Mouse (Mus musculus) heart, adult 2 months (tissue): Measurements from ENCODE around the gene Gm10392. TPM values are rescaled to one million over a fixed set of nuclear protein-coding genes. Genes with fewer than 3 reads are reported as not detected.

ENCODE experiments used
- DNase-seq, 2 experiments: peaks; one replicate each; pipeline ENCODE4 v3.0.0; 2021
- H3K27ac ChIP-seq: fragments of 200-600 bp; 2 replicates; pipeline ENCODE4 v1.8.1; 2022
- H3K27me3 ChIP-seq: fragments of 200-500 bp; 2 replicates; pipeline ENCODE4 v1.6.1; 2012; ENCODE audit warnings: mild to moderate bottlenecking, low read length, inconsistent platforms, mixed read lengths; ENCODE audit not compliant: control insufficient read depth, insufficient read depth
- H3K36me3 ChIP-seq: fragments of 200-500 bp; 2 replicates; pipeline ENCODE4 v1.6.1; 2012; ENCODE audit warnings: low read length, inconsistent platforms; ENCODE audit not compliant: control insufficient read depth, insufficient read depth
- H3K4me1 ChIP-seq: fragments of 200-500 bp; 2 replicates; pipeline ENCODE4 v1.6.1; 2011; ENCODE audit warnings: low read length; ENCODE audit not compliant: control insufficient read depth, insufficient read depth
- H3K4me3 ChIP-seq: fragments of 200-600 bp; 2 replicates; pipeline ENCODE4 v1.8.1; 2022
- H3K79me2 ChIP-seq: fragments of 200-500 bp; replicated peaks from 2 replicates; pipeline ENCODE4 v1.6.1; 2012; ENCODE audit warnings: mild to moderate bottlenecking, inconsistent platforms, low read length, moderate library complexity, mixed read lengths; ENCODE audit not compliant: control insufficient read depth, insufficient read depth
- H3K9ac ChIP-seq: fragments of 200-500 bp; 2 replicates; pipeline ENCODE4 v1.6.1; 2012; ENCODE audit warnings: low read depth, mild to moderate bottlenecking, control low read depth, inconsistent platforms, low read length, mixed read lengths
- CTCF ChIP-seq: fragments of 200-600 bp; IDR thresholded peaks from 2 replicates; pipeline ENCODE4 v1.8.1; 2022; ENCODE audit warnings: antibody characterized with exemption, mild to moderate bottlenecking, moderate library complexity
- EP300 ChIP-seq: fragments of 200-500 bp; IDR thresholded peaks from 2 replicates; pipeline ENCODE4 v1.6.1; 2011; ENCODE audit warnings: low read depth, low read length, control low read depth; ENCODE audit not compliant: insufficient read depth
- POLR2A ChIP-seq: fragments of 200-500 bp; IDR thresholded peaks from 2 replicates; pipeline ENCODE4 v1.6.1; 2011; ENCODE audit warnings: mild to moderate bottlenecking, low read depth, low read length, control low read depth; ENCODE audit not compliant: insufficient read depth
- WGBS: fragments of 180-500 bp; shearing (Covaris S2); methylation state at CpG from one replicate; pipeline ENCODE4 v1.1.7; 2018; 5-methylcytosine and 5-hydroxymethylcytosine counted together
- intact Hi-C: fragments of 180-260 bp; cut with DNase I; formaldehyde crosslinking; loops from one replicate; pipeline ENCODE4 v1.15.1; 2025
- polyA plus RNA-seq: library from polyadenylated mRNA; depleted of rRNA; stranded (reverse); fragments of >200 nt; gene quantifications from 2 replicates; pipeline ENCODE4 v1.2.3, GENCODE M21; 2012
- total RNA-seq, 2 experiments: library from RNA; stranded (reverse); gene quantifications; 2 replicates each; pipeline ENCODE4 v1.2.3; 2021

Gene Gm10392
- total and polyA plus RNA-seq, 3 experiments = 0.06 TPM; not detected in 2

- WGBS = 52% methylated on average over 5 of the region's 5 CpGs
- Histone ChIP-seq H3K9ac (no peak overlapping the region), H3K36me3 (no peaks in the 10 kb centered on the region; the same call in 1 of the 2 replicates), H3K79me2 (no peaks in the 10 kb centered on the region), H3K27me3 (no peaks in the 10 kb centered on the region), H3K4me1 (peaks cover 6% of the 10 kb centered on the region), H3K27ac (no peak overlapping the region), H3K4me3 (no peak overlapping the region)
- intact Hi-C loops = no loop called here
- TF ChIP-seq EP300 (no peak), POLR2A (no peak), CTCF (no peak)
- peak in 1 of 2 experiments; percentile 25 for DNase-seq
Observed at GRCm38 (mm10) chr11:77486798-77487197, 32.2 kb downstream of the Gm10392 start.

GRCm38 (mm10) chr11:77485229-77485628, 33.8 kb downstream of the Gm10392 start:
- Histone ChIP-seq H3K27me3 (no peaks in the 10 kb centered on the region), H3K27ac (no peak overlapping the region), H3K4me1 (no peaks in the 10 kb centered on the region; the same call in 1 of the 2 replicates), H3K4me3 (no peak overlapping the region), H3K79me2 (no peaks in the 10 kb centered on the region), H3K36me3 (no peaks in the 10 kb centered on the region), H3K9ac (no peak overlapping the region)
- intact Hi-C loops = no loop called here
- TF ChIP-seq POLR2A = no peak
- no peak for TF ChIP-seq EP300
- TF ChIP-seq CTCF = no peak
- DNase-seq = no peak
- 82% methylated on average over 6 of the region's 6 CpGs for WGBS

GRCm38 (mm10) chr11:77483510-77484255, 35.3 kb downstream of the Gm10392 start:
- Histone ChIP-seq H3K79me2 (no peaks in the 10 kb centered on the region), H3K27me3 (no peaks in the 10 kb centered on the region), H3K4me3 (no peak overlapping the region), H3K27ac (no peak overlapping the region), H3K36me3 (no peaks in the 10 kb centered on the region), H3K9ac (no peak overlapping the region), H3K4me1 (no peaks in the 10 kb centered on the region)
- 51% methylated on average over 11 of the region's 11 CpGs for WGBS
- TF ChIP-seq EP300 = no peak
- TF ChIP-seq POLR2A = no peak
- no peak for TF ChIP-seq CTCF
- intact Hi-C loops = loop anchor here (5.0 kb wide), 1 partner anchor 381 kb away; no protein-coding TSS in a partner anchor
- no peak for DNase-seq

- no peaks in the 10 kb centered on the region for H3K27me3 ChIP-seq
- no peaks in the 10 kb centered on the region for H3K79me2 ChIP-seq
- TF ChIP-seq EP300 = no peak
- no peak for DNase-seq
- H3K4me3 ChIP-seq = no peak overlapping the region
- H3K4me1 ChIP-seq = no peaks in the 10 kb centered on the region
- WGBS = 64% methylated on average over 3 of the region's 3 CpGs
- no peaks in the 10 kb centered on the region for H3K36me3 ChIP-seq
- intact Hi-C loops = loop anchor here (5.0 kb wide), 1 partner anchor 381 kb away; no protein-coding TSS in a partner anchor
- no peak overlapping the region for H3K27ac ChIP-seq
- no peak overlapping the region for H3K9ac ChIP-seq
Observed at GRCm38 (mm10) chr11:77483043-77483442, 36.0 kb downstream of the Gm10392 start.

GRCm38 (mm10) chr11:77476895-77477294, 42.1 kb downstream of the Gm10392 start:
- Histone ChIP-seq H3K36me3 (no peaks in the 10 kb centered on the region), H3K9ac (no peak overlapping the region), H3K79me2 (no peaks in the 10 kb centered on the region), H3K27ac (no peak overlapping the region), H3K4me1 (no peaks in the 10 kb centered on the region), H3K4me3 (no peak overlapping the region), H3K27me3 (no peaks in the 10 kb centered on the region)
- DNase-seq = no peak
- intact Hi-C loops = no loop called here
- TF ChIP-seq POLR2A = no peak
- TF ChIP-seq EP300 = no peak
- no peak for TF ChIP-seq CTCF
- 94% methylated on average over 6 of the region's 6 CpGs for WGBS

- Histone ChIP-seq H3K79me2 (no peaks in the 10 kb centered on the region), H3K27ac (no peak overlapping the region), H3K9ac (no peak overlapping the region), H3K4me1 (no peaks in the 10 kb centered on the region), H3K27me3 (no peaks in the 10 kb centered on the region), H3K4me3 (no peak overlapping the region), H3K36me3 (no peaks in the 10 kb centered on the region)
- intact Hi-C loops = no loop called here
- no peak for DNase-seq
- 96% methylated on average over 14 of the region's 14 CpGs for WGBS
- TF ChIP-seq EP300 = no peak
- no peak for TF ChIP-seq POLR2A
- no peak for TF ChIP-seq CTCF
Observed at GRCm38 (mm10) chr11:77476216-77476615, 42.8 kb downstream of the Gm10392 start.
